ENCODE assay signal across 18 mouse cellular contexts in the genomic region with DNA sequence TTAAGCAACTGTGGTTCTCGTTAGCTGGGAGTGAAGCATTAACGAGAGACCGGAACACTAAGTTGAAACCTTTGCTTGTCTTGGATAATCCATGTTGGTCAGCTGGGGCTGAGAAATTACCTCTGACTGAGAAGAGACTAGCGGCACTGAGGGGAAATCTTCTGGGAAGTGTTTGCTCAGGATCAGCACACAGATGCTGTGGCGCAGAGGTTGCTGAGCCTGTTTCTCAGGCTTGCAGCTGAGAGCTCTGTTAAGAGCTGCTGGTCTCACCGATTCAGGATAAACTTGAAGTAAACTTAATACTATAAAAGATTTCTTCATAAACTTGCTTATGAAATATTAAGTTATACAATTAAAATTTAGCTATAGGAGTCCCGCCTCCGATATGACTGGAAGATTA. TPM values are rescaled to one million over a fixed set of nuclear protein-coding genes. Genes with fewer than 3 reads are reported as not detected.
A peak's percentile ranks its signal among the peaks of the same experiment; 100 is the strongest.
DNase-seq lines count a peak whose midpoint lies in the region; ATAC-seq and TF ChIP-seq lines count a peak whose summit lies in the region.
"Had no signal": no experiment of that assay in that cellular context is flagged by ENCODE, and none has a peak within 500 bp of the region (broad histone marks: within the 10 kb centered on the region; RNA-seq: fewer than 3 reads in every experiment).

No protein-coding gene starts in this region.

- no peaks in the 10 kb centered on the region for H3K9me3 ChIP-seq in embryonic facial prominence, embryonic 14.5 days (ENCODE audit: control insufficient read depth, low read length)
- no peaks in the 10 kb centered on the region for H3K9me3 ChIP-seq in lung, postnatal 0 days (ENCODE audit: low read length)
- H3K9me3 ChIP-seq: forebrain, embryonic 15.5 days; heart, embryonic 13.5 days; hindbrain, embryonic 12.5 days had no signal

- WGBS in embryonic facial prominence, embryonic 14.5 days: 61% methylated on average over 8 of the region's 8 CpGs
- WGBS in lung, adult 2 months: 70% methylated on average over 8 of the region's 8 CpGs
- WGBS in lung, postnatal 0 days: 62% methylated on average over 8 of the region's 8 CpGs

- no peaks in the 10 kb centered on the region for H3K36me3 ChIP-seq in embryonic facial prominence, embryonic 14.5 days (ENCODE audit: control insufficient read depth, insufficient read depth, low read length)
- peaks cover 74% of the 10 kb centered on the region for H3K36me3 ChIP-seq in lung, postnatal 0 days (ENCODE audit: insufficient read depth, low read length)
- H3K36me3 ChIP-seq: forebrain, embryonic 15.5 days; hindbrain, embryonic 12.5 days had no signal

- no peak overlapping the region for H3K4me3 ChIP-seq in embryonic facial prominence, embryonic 14.5 days (ENCODE audit: low read depth, low read length)
- H3K4me3 ChIP-seq in lung, adult 2 months (replicated peaks; ENCODE audit: extremely low read depth, low read depth, low read length): no peak overlapping the region
- H3K4me3 ChIP-seq in lung, postnatal 0 days (ENCODE audit: low read depth, low read length): no peak overlapping the region
- H3K4me3 ChIP-seq: forebrain, embryonic 15.5 days; heart, embryonic 13.5 days; hindbrain, embryonic 12.5 days had no signal

- H3K27me3 ChIP-seq in embryonic facial prominence, embryonic 14.5 days (replicated peaks; ENCODE audit: control insufficient read depth, insufficient read depth, low read length): no peaks in the 10 kb centered on the region
- no peaks in the 10 kb centered on the region for H3K27me3 ChIP-seq in lung, postnatal 0 days (replicated peaks; ENCODE audit: insufficient read depth, low read length)
- H3K27me3 ChIP-seq: forebrain, embryonic 15.5 days; heart, embryonic 13.5 days had no signal

- H3K4me1 ChIP-seq in embryonic facial prominence, embryonic 14.5 days (ENCODE audit: control insufficient read depth, insufficient read depth, low read length): no peaks in the 10 kb centered on the region
- H3K4me1 ChIP-seq in lung, adult 2 months (ENCODE audit: control insufficient read depth, insufficient read depth, low read length): no peaks in the 10 kb centered on the region
- H3K4me1 ChIP-seq in lung, postnatal 0 days (ENCODE audit: insufficient read depth, low read depth, low read length): no peaks in the 10 kb centered on the region
- H3K4me1 ChIP-seq: forebrain, embryonic 15.5 days; heart, embryonic 13.5 days; hindbrain, embryonic 12.5 days had no signal

- intact Hi-C loops in heart, postnatal 36 days (cut with DNase I): no loop called here

- no peak overlapping the region for H3K4me2 ChIP-seq in embryonic facial prominence, embryonic 14.5 days (ENCODE audit: low read depth, low read length)
- no peak overlapping the region for H3K4me2 ChIP-seq in lung, postnatal 0 days (replicated peaks; ENCODE audit: low read depth, low read length)
- H3K4me2 ChIP-seq: forebrain, embryonic 15.5 days; heart, embryonic 13.5 days; hindbrain, embryonic 12.5 days had no signal

- no peak for ATAC-seq in embryonic facial prominence, embryonic 14.5 days (ENCODE audit: low read depth)
- ATAC-seq in lung, postnatal 0 days: peak; percentile 74
- ATAC-seq: forebrain, embryonic 15.5 days had no signal

- TF ChIP-seq CTCF in lung, adult 2 months (IDR thresholded peaks at IDR 0.05; ENCODE audit: insufficient read depth, low read length): no peak
- no peak for TF ChIP-seq CTCF in lung, postnatal 0 days (IDR thresholded peaks at IDR 0.05)

- H3K27ac ChIP-seq in embryonic facial prominence, embryonic 14.5 days (replicated peaks; ENCODE audit: low read depth, low read length): no peak overlapping the region
- H3K27ac ChIP-seq in lung, postnatal 0 days (ENCODE audit: low read length): no peak overlapping the region
- H3K27ac ChIP-seq: forebrain, embryonic 15.5 days; heart, embryonic 13.5 days; hindbrain, embryonic 12.5 days had no signal

- no peak overlapping the region for H3K9ac ChIP-seq in embryonic facial prominence, embryonic 14.5 days (ENCODE audit: low read depth, low read length)
- no peak overlapping the region for H3K9ac ChIP-seq in lung, postnatal 0 days (replicated peaks; ENCODE audit: low read depth)
- H3K9ac ChIP-seq: forebrain, embryonic 15.5 days; heart, embryonic 13.5 days; hindbrain, embryonic 12.5 days had no signal

- TF ChIP-seq EP300 in lung, postnatal 0 days (IDR thresholded peaks at IDR 0.05): no peak

- peak; percentile 45 for DNase-seq in embryonic facial prominence, embryonic 14.5 days (ENCODE audit: low spot score)
- DNase-seq in lung, adult 2 months: peak; percentile 37
- DNase-seq in lung, postnatal 0 days (ENCODE audit: low spot score): peak; percentile 70
- peak; percentile 41 to 73 for DNase-seq in lung, postnatal 4 days
- no peak for DNase-seq in kidney, postnatal 4 days
- DNase-seq in heart, postnatal 36 days: no peak
- DNase-seq in kidney, postnatal 14 days: no peak
- no peak for DNase-seq in heart, adult 8-10 months (ENCODE audit: low spot score)
- DNase-seq: adrenal gland, adult 2 months; adrenal gland, postnatal 25 days; cerebellum, adult 18-20 months; cerebellum, adult 9-11 months; cerebellum, postnatal 36 days; gastrocnemius, postnatal 14 days; heart, postnatal 4 days had no signal

- TF ChIP-seq POLR2A in lung, adult 2 months (IDR thresholded peaks at IDR 0.05; ENCODE audit: borderline replicate concordance, extremely low read depth, low read depth, low read length): no peak

RNA-seq across cellular contexts. Expression of gene Rnf213, which starts 45.9 kb away (rescaled TPM):
- 5.0 and 5.3 TPM in 2 replicates for polyA plus RNA-seq in embryonic facial prominence, embryonic 14.5 days (2014; fragmentation: Nextera tagmentation; extraction: Ambion mirVana)
- polyA plus RNA-seq in lung, adult 2 months (2012; rRNA removed): 19.5 and 24.3 TPM in 2 replicates
- polyA plus RNA-seq in lung, postnatal 0 days (2015; fragmentation: Nextera tagmentation; extraction: Ambion mirVana): 8.2 and 9.7 TPM in 2 replicates
- 10 to 100 TPM; 15.1 to 20.1 TPM for total RNA-seq in heart, postnatal 36 days (2021)
- 10 to 100 TPM; 11.1 to 16.0 (median 13.2) TPM for total RNA-seq in heart, adult 8-10 months (2022)

RNA-seq across cellular contexts. Expression of gene Endov, which starts 52.4 kb away (rescaled TPM):
- 10.9 and 15.1 TPM in 2 replicates for polyA plus RNA-seq in embryonic facial prominence, embryonic 14.5 days (2014; fragmentation: Nextera tagmentation; extraction: Ambion mirVana)
- 16.0 and 21.9 TPM in 2 replicates for polyA plus RNA-seq in lung, adult 2 months (2012; rRNA removed)
- 10.2 and 10.3 TPM in 2 replicates for polyA plus RNA-seq in lung, postnatal 0 days (2015; fragmentation: Nextera tagmentation; extraction: Ambion mirVana)
- total RNA-seq in heart, postnatal 36 days (2021): 1 to 10 TPM; 8.0 TPM
- 10 to 100 TPM in 1 of 4 experiments, 1 to 10 TPM in 3; 7.2 to 13.2 (median 7.9) TPM for total RNA-seq in heart, adult 8-10 months (2022)

Comparison
In these comparisons a context has a peak if more than half of its experiments do, and no peak if none do; other contexts are left out.
1. DNase-seq: peak in embryonic facial prominence, embryonic 14.5 days (single experiment), lung, adult 2 months (single experiment), lung, postnatal 0 days (single experiment) and lung, postnatal 4 days (2 of 2); none in kidney, postnatal 4 days (0 of 2), heart, postnatal 36 days (0 of 2), kidney, postnatal 14 days (single experiment) and heart, adult 8-10 months (single experiment).